Mouse (Mus musculus): ENCODE measurements at regions not wholly inside any gene's neighbourhood (a gene's known extent, or its start where the extent isn't known, plus 50 kb on each side); places are given as distances from the start of the nearest gene placed in this dataset.
A peak's percentile ranks its signal among the peaks of the same experiment; 100 is the strongest.

DNA sequence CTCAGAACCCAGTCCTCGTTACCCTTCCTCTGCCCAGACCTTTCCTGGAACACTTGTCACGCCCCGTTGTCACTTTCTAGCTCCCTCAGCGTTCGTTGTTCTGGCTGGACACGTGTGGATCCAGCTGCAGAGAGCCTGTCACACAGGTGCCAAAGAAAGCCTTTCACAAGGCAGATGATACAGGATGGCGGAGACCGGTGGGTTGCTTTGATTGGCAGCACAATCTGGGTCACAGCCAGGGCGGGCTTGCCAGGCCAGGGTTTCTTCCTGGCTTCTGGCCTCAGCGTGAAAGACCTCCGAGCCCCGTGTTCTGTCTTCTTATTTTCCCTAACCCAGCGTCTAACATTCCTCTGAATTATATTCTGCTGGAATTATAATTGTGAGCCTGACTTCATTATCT is 94.7 kb upstream of the Tmem189 start:
- no peak for DNase-seq (ENCODE audit: low spot score)
- no peak for ATAC-seq
- 72% methylated on average over 13 of the region's 13 CpGs for WGBS
- TF ChIP-seq CTCF (IDR thresholded peaks at IDR 0.05; ENCODE audit: low read depth), result no peak
- Histone ChIP-seq H3K9me3 (ENCODE audit: low read length) (no peaks in the 10 kb centered on the region), H3K27ac (no peak overlapping the region), H3K27me3 (ENCODE audit: insufficient read depth, low read length) (no peaks in the 10 kb centered on the region), H3K4me1 (ENCODE audit: insufficient read depth, low read length) (no peaks in the 10 kb centered on the region), H3K4me2 (ENCODE audit: low read depth, low read length) (no peak overlapping the region), H3K9ac (replicated peaks; ENCODE audit: low read length) (no peak overlapping the region), H3K36me3 (ENCODE audit: insufficient read depth, low read length) (no peaks in the 10 kb centered on the region), H3K4me3 (ENCODE audit: low read length) (no peak overlapping the region)

DNA sequence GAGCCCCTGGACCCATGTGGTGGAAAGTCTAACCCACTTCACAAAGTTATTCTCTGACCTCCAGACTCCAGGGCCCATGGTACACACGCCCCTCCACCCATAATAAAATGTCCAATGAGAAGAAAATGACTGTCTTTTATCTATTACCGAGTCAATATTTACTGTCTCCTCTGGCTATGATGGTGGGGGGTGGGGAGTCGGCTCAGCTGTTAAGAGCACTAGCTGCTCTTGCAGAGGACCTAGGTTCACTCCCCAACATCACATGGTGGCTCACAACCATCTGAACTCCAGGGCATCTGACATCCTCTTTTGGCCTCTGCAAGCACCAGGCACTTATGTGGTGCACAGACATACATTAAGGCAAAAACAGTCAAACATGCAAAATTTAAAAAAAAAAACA is 93.8 kb upstream of the Tmem189 start:
- no peak overlapping the region for H3K27ac ChIP-seq
- no peak for DNase-seq (ENCODE audit: low spot score)

DNA sequence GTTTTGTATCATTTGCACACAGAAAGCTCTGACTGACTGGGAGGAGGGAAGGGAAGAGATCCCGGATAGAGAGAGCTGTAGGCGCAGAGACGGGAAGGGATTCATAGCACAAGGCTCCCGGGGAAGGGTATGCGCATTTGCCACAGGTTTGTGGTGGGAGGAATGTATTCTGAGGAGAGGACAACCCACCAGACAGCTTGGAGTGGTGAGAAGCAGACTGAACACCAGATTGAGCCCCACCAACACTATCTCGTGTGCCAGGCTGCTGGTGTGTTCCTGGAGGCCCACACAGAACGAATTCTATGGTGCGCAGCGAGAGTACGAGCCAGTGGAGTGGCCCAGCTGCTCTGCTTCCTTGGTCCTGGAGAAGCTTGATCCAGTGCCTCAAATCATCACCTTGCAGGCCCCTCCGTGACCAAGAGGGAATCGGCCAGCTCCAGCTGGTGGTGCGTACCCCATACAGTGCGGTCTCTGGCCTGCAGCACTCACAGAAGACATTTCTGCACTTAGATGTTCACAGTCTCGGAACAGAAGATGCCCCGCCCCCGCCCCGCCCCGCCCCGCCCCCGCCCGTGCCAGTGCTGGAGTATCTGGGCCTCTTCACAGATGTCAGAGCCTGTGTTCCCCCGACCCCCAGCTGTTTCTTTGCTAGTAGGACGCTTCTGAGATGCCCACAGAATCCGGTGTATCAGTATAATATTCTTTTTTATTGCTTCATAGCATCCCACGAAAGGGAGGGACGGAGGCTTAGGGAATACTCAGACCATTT is 92.8 kb upstream of the Tmem189 start:
- Histone ChIP-seq H3K27me3 (ENCODE audit: insufficient read depth, low read length) (no peaks in the 10 kb centered on the region), H3K4me1 (ENCODE audit: insufficient read depth, low read length) (peaks cover 6% of the 10 kb centered on the region; the same call in 1 of the 2 replicates), H3K9ac (replicated peaks; ENCODE audit: low read length) (no peak overlapping the region), H3K27ac (no peak overlapping the region), H3K36me3 (ENCODE audit: insufficient read depth, low read length) (no peaks in the 10 kb centered on the region), H3K4me2 (ENCODE audit: low read depth, low read length) (no peak overlapping the region), H3K4me3 (ENCODE audit: low read length) (no peak overlapping the region), H3K9me3 (ENCODE audit: low read length) (no peaks in the 10 kb centered on the region)
- 30% methylated on average over 27 of the region's 27 CpGs for WGBS
- ATAC-seq (no peak), DNase-seq (ENCODE audit: low spot score) (no peak)
- no peak for TF ChIP-seq CTCF (IDR thresholded peaks at IDR 0.05; ENCODE audit: low read depth)

More for the DNA sequence above, 93.8 kb upstream of the Tmem189 start:
- TF ChIP-seq CTCF (IDR thresholded peaks at IDR 0.05; ENCODE audit: low read depth), result no peak
- Histone ChIP-seq H3K4me2 (ENCODE audit: low read depth, low read length) (no peak overlapping the region), H3K4me1 (ENCODE audit: insufficient read depth, low read length) (no peaks in the 10 kb centered on the region), H3K27me3 (ENCODE audit: insufficient read depth, low read length) (no peaks in the 10 kb centered on the region), H3K9me3 (ENCODE audit: low read length) (no peaks in the 10 kb centered on the region), H3K4me3 (ENCODE audit: low read length) (no peak overlapping the region), H3K9ac (replicated peaks; ENCODE audit: low read length) (no peak overlapping the region), H3K36me3 (ENCODE audit: insufficient read depth, low read length) (no peaks in the 10 kb centered on the region)
- no peak for ATAC-seq
- WGBS, result 80% methylated on average over 3 of the region's 3 CpGs

DNA sequence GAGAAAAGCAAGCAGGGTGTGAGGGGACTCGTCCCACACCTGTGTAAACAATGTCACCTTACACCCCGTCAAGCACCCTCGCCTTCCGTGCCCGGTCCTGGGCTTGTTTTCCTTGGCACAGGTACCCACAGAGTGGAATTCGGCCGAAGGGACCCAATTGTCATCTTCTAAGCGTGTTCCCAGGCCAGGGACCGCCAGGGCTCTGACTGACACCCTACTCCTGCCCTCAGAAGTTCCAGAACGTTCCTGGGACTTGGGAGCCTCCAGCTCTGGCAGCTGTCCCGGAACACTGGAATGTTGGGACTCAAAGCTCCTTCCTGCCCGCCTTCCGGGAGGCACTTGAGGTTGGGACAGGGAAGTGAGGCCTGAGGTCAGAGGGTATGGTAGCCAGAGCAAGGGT is 91.9 kb upstream of the Tmem189 start:
- Histone ChIP-seq H3K4me1 (ENCODE audit: insufficient read depth, low read length) (peaks cover 9% of the 10 kb centered on the region; the same call in 1 of the 2 replicates), H3K9me3 (ENCODE audit: low read length) (no peaks in the 10 kb centered on the region), H3K36me3 (ENCODE audit: insufficient read depth, low read length) (no peaks in the 10 kb centered on the region), H3K9ac (replicated peaks; ENCODE audit: low read length) (no peak overlapping the region), H3K4me3 (ENCODE audit: low read length) (no peak overlapping the region), H3K27ac (no peak overlapping the region), H3K4me2 (ENCODE audit: low read depth, low read length) (no peak overlapping the region), H3K27me3 (ENCODE audit: insufficient read depth, low read length) (no peaks in the 10 kb centered on the region)
- no peak for TF ChIP-seq CTCF (IDR thresholded peaks at IDR 0.05; ENCODE audit: low read depth)
- WGBS, result 72% methylated on average over 13 of the region's 13 CpGs
- no peak for ATAC-seq
- DNase-seq (ENCODE audit: low spot score), result no peak

DNA sequence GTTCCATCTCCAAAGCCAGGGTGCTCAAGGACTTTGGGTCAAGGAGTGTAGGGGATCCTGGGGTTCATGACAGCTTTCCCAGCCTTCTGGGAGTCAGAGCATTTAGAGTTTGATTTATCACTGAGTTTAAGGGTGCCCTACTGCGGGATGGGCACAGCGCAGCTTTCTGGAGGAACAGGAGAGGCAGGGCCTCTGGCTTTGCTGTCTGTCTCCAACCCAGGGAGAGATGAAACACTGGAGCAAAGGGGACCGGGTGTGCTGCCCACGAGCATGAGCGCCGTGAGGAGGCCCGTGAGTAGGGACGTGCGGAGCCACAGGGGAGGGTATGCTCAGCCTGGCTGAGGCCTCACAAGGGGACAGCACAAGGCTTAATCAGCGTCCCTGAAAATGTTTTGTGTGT is 89.1 kb upstream of the Tmem189 start:
- no peak for TF ChIP-seq CTCF (IDR thresholded peaks at IDR 0.05; ENCODE audit: low read depth)
- H3K27me3 ChIP-seq (ENCODE audit: insufficient read depth, low read length), result no peaks in the 10 kb centered on the region
- no peak overlapping the region for H3K4me3 ChIP-seq (ENCODE audit: low read length)
- H3K27ac ChIP-seq, result no peak overlapping the region
- H3K9ac ChIP-seq (replicated peaks; ENCODE audit: low read length), result no peak overlapping the region
- H3K9me3 ChIP-seq (ENCODE audit: low read length), result no peaks in the 10 kb centered on the region
- peaks cover 9% of the 10 kb centered on the region; the same call in 1 of the 2 replicates for H3K4me1 ChIP-seq (ENCODE audit: insufficient read depth, low read length)
- no peak overlapping the region for H3K4me2 ChIP-seq (ENCODE audit: low read depth, low read length)
- DNase-seq (ENCODE audit: low spot score) (no peak), ATAC-seq (no peak)
- WGBS, result 64% methylated on average over 10 of the region's 10 CpGs
- H3K36me3 ChIP-seq (ENCODE audit: insufficient read depth, low read length), result no peaks in the 10 kb centered on the region

DNA sequence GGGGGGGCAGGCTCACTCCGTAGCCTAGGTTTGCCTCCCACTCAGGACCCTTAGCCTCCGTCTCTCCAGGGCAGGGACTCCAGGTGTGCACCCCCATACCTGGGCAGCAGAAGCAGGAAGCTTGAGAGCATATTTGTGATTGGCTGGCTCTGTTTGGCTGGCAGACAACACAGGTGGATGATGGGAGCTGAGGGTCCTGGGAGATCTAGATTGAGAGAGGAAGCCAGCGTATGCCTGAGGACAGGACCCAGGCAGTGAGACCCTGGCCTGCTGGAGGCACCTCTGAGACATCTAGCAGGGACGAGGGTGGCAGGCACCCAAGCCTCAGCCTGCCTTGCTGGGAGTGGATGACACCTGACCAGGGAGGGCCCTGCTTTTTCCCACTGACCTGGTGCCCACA is 88.6 kb upstream of the Tmem189 start:
- H3K9ac ChIP-seq (replicated peaks; ENCODE audit: low read length), result no peak overlapping the region

More for the DNA sequence above, 88.6 kb upstream of the Tmem189 start:
- WGBS, result 54% methylated on average over 4 of the region's 4 CpGs
- DNase-seq (ENCODE audit: low spot score) (no peak), ATAC-seq (peak; percentile 1; the same call in 1 of the 2 replicates)
- Histone ChIP-seq H3K27me3 (ENCODE audit: insufficient read depth, low read length) (no peaks in the 10 kb centered on the region), H3K9me3 (ENCODE audit: low read length) (no peaks in the 10 kb centered on the region), H3K4me1 (ENCODE audit: insufficient read depth, low read length) (peaks cover 9% of the 10 kb centered on the region; the same call in 1 of the 2 replicates), H3K27ac (no peak overlapping the region; the same call in 1 of the 2 replicates), H3K4me2 (ENCODE audit: low read depth, low read length) (peak overlapping the region; percentile 66; the same call in 1 of the 2 replicates), H3K36me3 (ENCODE audit: insufficient read depth, low read length) (no peaks in the 10 kb centered on the region), H3K4me3 (ENCODE audit: low read length) (no peak overlapping the region)
- TF ChIP-seq CTCF (IDR thresholded peaks at IDR 0.05; ENCODE audit: low read depth), result no peak

All from hindbrain, postnatal 0 days (tissue).